Mouse (Mus musculus) heart, adult 9 months (tissue): ENCODE measurements around the gene Adamts14.

Source experiments
- DNase-seq, 2 experiments: peaks; one replicate each; pipeline ENCODE4 v3.0.0; 2022; ENCODE audit warnings: low spot score in 2 of 2

Gene Adamts14

DNA sequence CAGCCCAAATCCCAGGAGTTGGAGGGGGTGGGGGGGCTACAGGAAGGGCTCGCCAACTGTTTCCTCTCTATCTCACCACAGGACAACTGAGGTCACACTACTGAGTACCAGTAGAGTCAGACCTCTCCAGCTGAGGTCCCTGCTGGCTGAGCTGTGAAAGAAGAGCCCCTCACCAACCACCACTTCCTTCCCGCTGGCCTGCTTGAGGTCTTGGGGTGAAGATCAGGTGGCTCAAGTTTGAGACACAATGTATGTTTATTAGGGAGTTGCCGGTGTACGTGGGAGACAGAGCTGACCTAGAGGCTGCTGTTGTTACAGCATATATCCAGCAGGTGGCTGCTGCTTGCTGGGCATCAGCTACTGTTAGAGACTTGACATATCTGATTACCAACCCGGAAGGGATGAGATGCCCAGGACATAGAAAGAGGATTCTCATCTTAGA lies 2.5 kb upstream of the Adamts14 start:
- peak in 1 of 2 experiments; percentile 11 for DNase-seq

DNA sequence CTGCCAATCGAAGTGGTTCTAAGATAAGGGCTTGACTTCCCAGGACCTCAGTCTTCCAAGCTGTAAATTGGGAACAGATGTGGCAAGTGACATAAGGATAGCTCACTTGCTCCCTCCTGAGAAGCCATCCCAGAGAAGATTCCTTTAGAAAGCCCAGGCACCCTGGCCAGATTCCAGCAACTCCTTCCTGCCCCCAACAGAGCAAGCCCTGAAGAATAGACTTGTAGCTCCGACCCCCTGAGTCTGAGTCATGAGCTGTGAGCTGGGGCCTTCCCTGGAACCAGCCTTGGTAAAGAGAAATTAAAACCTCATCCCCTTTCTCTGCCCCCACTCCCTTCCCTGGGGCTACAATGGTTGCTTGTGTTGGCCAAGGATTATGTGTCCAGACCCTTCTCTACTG lies 1.3 kb upstream of the Adamts14 start:
- no peak for DNase-seq

- peak; percentile 62 to 74 for DNase-seq
Observed at GRCm38 (mm10) chr10:61273844-61274215, 592 bp upstream of the Adamts14 start.

DNA sequence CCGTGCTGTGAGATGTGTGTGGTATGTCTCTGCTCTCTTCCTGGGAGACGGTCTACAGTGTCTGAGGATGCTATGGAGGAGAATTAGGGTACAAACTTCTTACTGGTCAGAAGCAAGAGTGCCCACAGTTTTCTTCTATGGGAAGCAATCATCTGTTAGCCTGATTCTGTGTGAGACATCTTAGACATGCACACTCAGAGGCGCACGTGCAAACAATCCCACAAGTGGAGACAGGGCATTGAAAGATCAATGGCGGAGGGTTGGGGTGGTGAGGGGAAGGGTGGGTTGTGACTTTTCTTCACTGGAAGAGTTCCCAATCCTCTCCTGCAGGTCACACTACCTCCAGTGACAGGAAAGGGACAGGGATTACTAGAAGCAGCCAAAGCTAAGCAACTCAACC lies 607 bp downstream of the Adamts14 start:
- DNase-seq, result no peak

DNA sequence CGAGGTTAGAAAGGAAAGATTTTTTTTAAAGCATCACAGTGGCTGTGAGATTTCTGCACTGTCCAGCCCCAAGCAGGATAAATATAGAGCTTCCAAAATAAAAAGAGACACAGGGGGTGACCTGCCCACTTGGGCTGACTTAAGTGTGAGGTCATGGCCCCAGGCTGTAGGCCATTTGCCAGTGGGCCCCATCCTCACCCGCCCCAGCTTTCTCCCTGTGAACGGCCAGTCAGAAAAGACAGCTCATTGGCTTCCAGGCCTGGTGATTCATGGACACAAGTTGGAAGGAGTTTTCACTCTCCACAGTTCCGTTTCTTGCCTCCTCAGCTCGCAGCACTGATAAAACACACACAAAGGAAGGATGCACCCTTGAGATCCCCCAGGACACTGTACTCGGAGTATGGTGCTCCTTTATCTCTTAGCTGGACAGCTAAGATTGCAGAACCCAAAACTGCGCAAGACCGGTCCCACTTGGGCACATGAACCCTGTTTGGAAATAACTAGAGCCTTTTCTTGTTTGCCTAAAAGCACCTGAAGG lies 1.1 kb downstream of the Adamts14 start:
- DNase-seq, result peak in 1 of 2 experiments; percentile 39

DNA sequence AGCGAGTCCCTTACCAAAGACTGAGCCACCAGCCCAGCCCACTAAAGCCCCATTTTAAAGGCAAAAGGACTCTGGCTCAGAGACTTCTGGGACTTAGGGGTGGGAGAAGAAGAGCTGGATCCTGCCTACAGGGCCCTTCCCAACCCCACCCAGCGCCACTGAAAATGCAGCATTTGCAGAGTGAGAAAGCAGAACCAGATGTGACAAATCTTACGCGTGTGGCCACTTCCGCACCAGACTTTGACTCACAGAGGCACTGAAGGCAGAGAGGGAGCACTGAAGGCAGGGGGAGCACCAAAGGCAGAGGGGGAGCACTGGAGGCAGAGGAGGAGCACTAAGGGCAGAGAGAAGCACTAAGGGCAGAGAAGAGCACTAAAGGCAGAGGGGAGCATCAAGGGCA lies 5.9 kb downstream of the Adamts14 start:
- DNase-seq, result no peak

GRCm38 (mm10) chr10:61263606-61264005 lies 9.6 kb downstream of the Adamts14 start:
- no peak for DNase-seq

GRCm38 (mm10) chr10:61261229-61262156 lies 11.7 kb downstream of the Adamts14 start:
- DNase-seq, result no peak

- no peak for DNase-seq
Observed at GRCm38 (mm10) chr10:61258131-61258530, 15.1 kb downstream of the Adamts14 start.

DNA sequence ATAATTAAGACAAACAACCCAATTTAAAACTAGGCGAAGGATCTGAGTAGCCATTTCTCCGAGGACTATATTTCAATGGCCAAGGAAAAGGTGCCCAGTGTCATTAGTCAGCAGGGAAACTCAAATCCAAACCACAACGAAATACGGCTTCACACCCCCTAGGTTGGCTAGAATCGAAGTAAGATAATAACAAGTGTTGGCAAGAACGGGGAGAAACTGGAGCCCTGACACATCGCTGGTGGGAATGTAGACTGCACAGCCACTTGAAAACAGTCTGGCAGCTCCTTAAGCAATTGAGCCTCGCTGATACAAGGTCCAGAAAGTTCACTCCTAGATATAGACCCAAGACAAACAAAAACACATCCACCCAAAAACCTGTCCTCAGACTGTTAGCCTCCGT lies 16.6 kb downstream of the Adamts14 start:
- no peak for DNase-seq

- no peak for DNase-seq
Observed at GRCm38 (mm10) chr10:61255190-61255589, 18.0 kb downstream of the Adamts14 start.

- peak; percentile 26 to 34 for DNase-seq
Observed at GRCm38 (mm10) chr10:61254761-61255160, 18.5 kb downstream of the Adamts14 start.

- DNase-seq, result no peak
Observed at GRCm38 (mm10) chr10:61249951-61250350, 23.3 kb downstream of the Adamts14 start.

GRCm38 (mm10) chr10:61248596-61249114 lies 24.6 kb downstream of the Adamts14 start:
- DNase-seq, result no peak

- DNase-seq, result no peak
Observed at GRCm38 (mm10) chr10:61246288-61246687, 26.9 kb downstream of the Adamts14 start.

DNA sequence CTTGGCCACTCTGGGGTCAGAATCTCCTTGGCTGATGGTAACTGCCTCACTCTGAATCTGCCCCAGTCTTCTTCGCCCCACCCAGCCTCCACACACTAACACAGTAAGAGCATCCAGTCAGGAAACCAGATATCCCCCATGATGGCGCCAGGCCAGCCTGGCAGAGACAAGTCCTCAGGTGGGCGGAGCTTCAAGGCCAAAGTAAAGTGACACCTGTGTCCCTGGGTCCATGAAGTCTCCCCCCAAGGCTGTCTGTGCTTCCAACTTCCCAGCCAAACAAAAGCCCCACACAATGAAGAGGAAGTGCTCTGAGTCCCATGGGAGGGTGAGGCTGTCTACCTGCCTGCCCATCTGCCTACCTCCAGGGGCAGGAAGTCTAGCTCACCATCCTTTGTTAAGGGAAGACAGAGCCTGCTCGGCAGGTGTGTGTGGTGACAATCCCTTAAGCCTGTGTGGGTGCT lies 31.2 kb downstream of the Adamts14 start:
- no peak for DNase-seq

GRCm38 (mm10) chr10:61240108-61240920 lies 32.9 kb downstream of the Adamts14 start:
- no peak for DNase-seq

GRCm38 (mm10) chr10:61237391-61237785 lies 35.9 kb downstream of the Adamts14 start:
- no peak for DNase-seq

- DNase-seq, result no peak
Observed at GRCm38 (mm10) chr10:61236683-61237390, 36.4 kb downstream of the Adamts14 start.

- DNase-seq, result no peak
Observed at GRCm38 (mm10) chr10:61235677-61236267, 37.5 kb downstream of the Adamts14 start.

DNA sequence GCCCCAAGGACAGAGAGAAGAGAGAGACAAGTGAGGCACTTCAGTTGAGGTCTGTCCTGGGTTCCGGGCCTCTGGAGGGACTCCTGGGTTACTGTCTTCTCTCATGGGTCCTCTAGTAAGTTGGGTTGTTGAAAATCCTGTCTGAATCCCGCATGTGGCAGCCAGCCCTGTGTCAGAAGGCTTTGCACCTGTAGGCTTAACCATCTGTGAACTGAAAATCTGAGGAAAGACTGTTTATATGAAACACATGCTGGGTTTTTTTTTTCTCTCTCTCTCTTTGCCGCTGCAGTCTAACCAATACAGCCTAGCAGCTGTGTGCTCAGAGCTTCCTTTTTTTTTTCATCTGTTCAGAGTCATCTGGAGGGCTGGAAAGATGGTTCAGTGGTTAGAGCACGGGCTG lies 38.9 kb downstream of the Adamts14 start:
- no peak for DNase-seq
